Mouse (Mus musculus): ENCODE results near the gene Zfr. TPM values are rescaled to one million over a fixed set of nuclear protein-coding genes. Genes with fewer than 3 reads are reported as not detected.

The Zfr gene
- polyA plus RNA-seq, 1 experiment from 2014 or later = 52.9 TPM

- ATAC-seq (ENCODE audit: low FRiP score, low TSS enrichment) = no peak
- Histone ChIP-seq H3K36me3 (ENCODE audit: control insufficient read depth, insufficient read depth, low read length) (no peaks in the 10 kb centered on the region), H3K9ac (ENCODE audit: low read length) (no peak overlapping the region), H3K27me3 (ENCODE audit: control insufficient read depth, insufficient read depth, low read length) (no peaks in the 10 kb centered on the region), H3K9me3 (ENCODE audit: control insufficient read depth, low read length) (no peaks in the 10 kb centered on the region), H3K4me1 (replicated peaks; ENCODE audit: control insufficient read depth, insufficient read depth) (peaks cover 4% of the 10 kb centered on the region; the same call in 1 of the 2 replicates), H3K27ac (replicated peaks) (no peak overlapping the region), H3K4me2 (replicated peaks; ENCODE audit: low read depth) (no peak overlapping the region), H3K4me3 (ENCODE audit: low read depth, low read length) (no peak overlapping the region)
- WGBS = 66% methylated on average over 4 of the region's 4 CpGs
- no peak for DNase-seq (ENCODE audit: low spot score)
- TF ChIP-seq CTCF (IDR thresholded peaks at IDR 0.05; ENCODE audit: low read depth) (no peak), EP300 (optimal IDR thresholded peaks at IDR 0.05) (no peak)
Observed at GRCm38 (mm10) chr15:12225062-12225461, 107.4 kb downstream of the Zfr start.

- 91% methylated on average over 15 of the region's 15 CpGs for WGBS
- no peak for DNase-seq (ENCODE audit: low spot score)
- H3K27me3 ChIP-seq (ENCODE audit: control insufficient read depth, insufficient read depth, low read length) = no peaks in the 10 kb centered on the region
Observed at GRCm38 (mm10) chr15:12226908-12227307, 109.3 kb downstream of the Zfr start.

DNA sequence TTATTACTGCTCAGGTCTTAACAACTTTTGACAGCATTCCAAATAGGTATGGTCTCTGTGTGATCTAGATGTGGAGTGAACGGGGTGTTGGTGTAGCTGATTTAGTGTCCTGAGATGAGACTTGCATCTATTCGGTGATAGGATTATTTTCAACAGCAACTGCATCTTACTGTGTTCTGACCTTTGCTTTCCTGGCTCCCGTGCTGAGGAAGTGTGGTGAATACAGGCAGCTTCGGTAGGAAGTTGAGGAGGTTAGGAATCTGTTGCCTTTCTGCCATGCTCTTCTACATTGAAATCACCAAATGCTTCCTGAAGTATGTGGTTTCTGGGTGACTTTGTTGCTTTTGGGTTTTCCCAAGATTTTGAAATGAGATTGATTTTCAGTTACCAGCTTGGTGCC, 109.7 kb downstream of the Zfr start:
- TF ChIP-seq CTCF (IDR thresholded peaks at IDR 0.05; ENCODE audit: low read depth) (no peak), EP300 (optimal IDR thresholded peaks at IDR 0.05) (no peak)
- no peak for ATAC-seq (ENCODE audit: low FRiP score, low TSS enrichment)
- Histone ChIP-seq H3K27me3 (ENCODE audit: control insufficient read depth, insufficient read depth, low read length) (no peaks in the 10 kb centered on the region), H3K4me2 (replicated peaks; ENCODE audit: low read depth) (no peak overlapping the region), H3K27ac (replicated peaks) (no peak overlapping the region), H3K4me3 (ENCODE audit: low read depth, low read length) (no peak overlapping the region), H3K9ac (ENCODE audit: low read length) (no peak overlapping the region), H3K9me3 (ENCODE audit: control insufficient read depth, low read length) (no peaks in the 10 kb centered on the region), H3K36me3 (ENCODE audit: control insufficient read depth, insufficient read depth, low read length) (no peaks in the 10 kb centered on the region), H3K4me1 (replicated peaks; ENCODE audit: control insufficient read depth, insufficient read depth) (peaks cover 4% of the 10 kb centered on the region; the same call in 1 of the 2 replicates)
- 77% methylated on average over 4 of the region's 4 CpGs for WGBS
- no peak for DNase-seq (ENCODE audit: low spot score)

More at GRCm38 (mm10) chr15:12226908-12227307, 109.3 kb downstream of the Zfr start:
- Histone ChIP-seq H3K4me3 (ENCODE audit: low read depth, low read length) (no peak overlapping the region), H3K27ac (replicated peaks) (no peak overlapping the region), H3K9me3 (ENCODE audit: control insufficient read depth, low read length) (no peaks in the 10 kb centered on the region), H3K4me2 (replicated peaks; ENCODE audit: low read depth) (no peak overlapping the region), H3K4me1 (replicated peaks; ENCODE audit: control insufficient read depth, insufficient read depth) (peaks cover 4% of the 10 kb centered on the region; the same call in 1 of the 2 replicates), H3K36me3 (ENCODE audit: control insufficient read depth, insufficient read depth, low read length) (no peaks in the 10 kb centered on the region), H3K9ac (ENCODE audit: low read length) (no peak overlapping the region)
- ATAC-seq (ENCODE audit: low FRiP score, low TSS enrichment) = no peak
- TF ChIP-seq CTCF (IDR thresholded peaks at IDR 0.05; ENCODE audit: low read depth) (no peak), EP300 (optimal IDR thresholded peaks at IDR 0.05) (no peak)

DNA sequence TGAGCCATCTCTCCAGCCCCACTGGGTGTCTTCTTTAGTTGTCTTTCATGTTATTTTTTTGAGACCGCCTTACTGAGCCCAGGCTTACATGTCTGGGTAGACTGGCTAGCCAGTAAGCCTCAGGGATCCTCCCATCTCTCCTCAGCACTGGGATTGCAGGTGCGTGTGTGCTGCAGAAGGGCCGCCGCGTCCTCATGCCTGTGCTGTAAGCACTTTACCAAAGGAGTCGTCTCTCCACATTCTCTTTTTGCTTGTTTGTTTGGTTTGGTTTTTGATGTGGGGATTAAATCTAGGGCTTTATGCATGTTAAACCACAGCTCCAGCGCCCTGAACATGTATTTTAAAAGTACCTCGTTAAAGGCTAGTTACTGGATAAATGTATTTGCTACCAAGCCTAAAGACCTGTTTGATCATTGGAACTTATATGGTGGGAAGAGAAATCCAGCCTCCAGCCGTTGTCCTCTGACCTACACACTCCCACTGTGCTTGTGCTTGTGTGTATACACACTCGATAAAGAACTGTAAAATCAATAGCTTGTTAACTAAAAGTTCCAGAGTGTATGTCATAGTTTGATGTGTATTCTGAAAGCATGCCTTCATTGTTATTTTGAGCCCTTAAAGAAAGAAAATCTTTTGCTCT, 112.1 kb downstream of the Zfr start:
- DNase-seq (ENCODE audit: low spot score) (no peak), ATAC-seq (ENCODE audit: low FRiP score, low TSS enrichment) (peak; percentile 42; the same call in 1 of the 2 replicates)
- no peaks in the 10 kb centered on the region for H3K9me3 ChIP-seq (ENCODE audit: control insufficient read depth, low read length)
- peaks cover 4% of the 10 kb centered on the region; the same call in 1 of the 2 replicates for H3K36me3 ChIP-seq (ENCODE audit: control insufficient read depth, insufficient read depth, low read length)
- H3K4me2 ChIP-seq (replicated peaks; ENCODE audit: low read depth) = no peak overlapping the region
- 62% methylated on average over 10 of the region's 10 CpGs for whole genome bisulfite sequencing
- H3K4me3 ChIP-seq (ENCODE audit: low read depth, low read length) = no peak overlapping the region
- peak overlapping the region; percentile 31; the same call in 1 of the 2 replicates for H3K27ac ChIP-seq (replicated peaks)
- TF ChIP-seq EP300 (optimal IDR thresholded peaks at IDR 0.05) (no peak), CTCF (IDR thresholded peaks at IDR 0.05; ENCODE audit: low read depth) (no peak)
- no peaks in the 10 kb centered on the region for H3K27me3 ChIP-seq (ENCODE audit: control insufficient read depth, insufficient read depth, low read length)
- H3K9ac ChIP-seq (ENCODE audit: low read length) = no peak overlapping the region
- H3K4me1 ChIP-seq (replicated peaks; ENCODE audit: control insufficient read depth, insufficient read depth) = 0 out of 2 replicates have a peak, but pooled peaks cover 4% of the 10 kb centered on the region

GRCm38 (mm10) chr15:12230243-12230935, 112.8 kb downstream of the Zfr start:
- Histone ChIP-seq H3K36me3 (ENCODE audit: control insufficient read depth, insufficient read depth, low read length) (peaks cover 4% of the 10 kb centered on the region; the same call in 1 of the 2 replicates), H3K4me1 (replicated peaks; ENCODE audit: control insufficient read depth, insufficient read depth) (0 out of 2 replicates have a peak, but pooled peaks cover 4% of the 10 kb centered on the region), H3K27me3 (ENCODE audit: control insufficient read depth, insufficient read depth, low read length) (no peaks in the 10 kb centered on the region), H3K4me3 (ENCODE audit: low read depth, low read length) (no peak overlapping the region), H3K9ac (ENCODE audit: low read length) (no peak overlapping the region), H3K9me3 (ENCODE audit: control insufficient read depth, low read length) (no peaks in the 10 kb centered on the region), H3K4me2 (replicated peaks; ENCODE audit: low read depth) (no peak overlapping the region), H3K27ac (replicated peaks) (peak overlapping the region; percentile 45; the same call in 1 of the 2 replicates)
- peak; percentile 71 for ATAC-seq (ENCODE audit: low FRiP score, low TSS enrichment)
- DNase-seq (ENCODE audit: low spot score) = no peak
- no peak for TF ChIP-seq CTCF (IDR thresholded peaks at IDR 0.05; ENCODE audit: low read depth)
- no peak for TF ChIP-seq EP300 (optimal IDR thresholded peaks at IDR 0.05)
- WGBS = 32% methylated on average over 12 of the region's 12 CpGs

DNA sequence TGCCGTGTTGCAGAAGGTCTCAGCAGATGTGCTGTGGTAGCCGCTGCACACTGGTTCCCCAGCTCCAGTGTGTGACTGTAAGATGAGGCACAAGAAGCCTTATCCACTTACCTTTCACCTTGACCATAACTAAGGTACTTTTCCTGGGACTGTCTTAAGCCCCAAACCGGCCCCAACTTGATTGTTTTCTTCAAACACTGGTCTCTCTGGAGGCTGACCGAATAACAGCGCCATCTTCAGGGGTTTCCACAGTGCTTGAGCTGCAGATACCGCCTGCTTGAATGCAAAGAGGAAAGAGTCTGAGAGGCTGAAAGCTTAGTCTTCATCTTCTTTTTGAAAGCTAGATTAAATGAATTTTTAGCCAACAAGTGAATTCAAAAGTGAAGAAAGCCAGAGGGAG, 113.8 kb downstream of the Zfr start:
- TF ChIP-seq EP300 (optimal IDR thresholded peaks at IDR 0.05) = no peak
- TF ChIP-seq CTCF (IDR thresholded peaks at IDR 0.05; ENCODE audit: low read depth) = peak; percentile 42
- DNase-seq (ENCODE audit: low spot score) (peak; percentile 28), ATAC-seq (ENCODE audit: low FRiP score, low TSS enrichment) (no peak)
- H3K9ac ChIP-seq (ENCODE audit: low read length) = no peak overlapping the region
- no peak overlapping the region for H3K27ac ChIP-seq (replicated peaks)
- 72% methylated on average over 6 of the region's 6 CpGs for WGBS
- H3K4me3 ChIP-seq (ENCODE audit: low read depth, low read length) = no peak overlapping the region
- 0 out of 2 replicates have a peak, but pooled peaks cover 4% of the 10 kb centered on the region for H3K4me1 ChIP-seq (replicated peaks; ENCODE audit: control insufficient read depth, insufficient read depth)
- no peaks in the 10 kb centered on the region for H3K27me3 ChIP-seq (ENCODE audit: control insufficient read depth, insufficient read depth, low read length)
- H3K36me3 ChIP-seq (ENCODE audit: control insufficient read depth, insufficient read depth, low read length) = peaks cover 9% of the 10 kb centered on the region
- no peaks in the 10 kb centered on the region for H3K9me3 ChIP-seq (ENCODE audit: control insufficient read depth, low read length)
- H3K4me2 ChIP-seq (replicated peaks; ENCODE audit: low read depth) = no peak overlapping the region
